In genomic region chr9:102718676-102719075, GRCm38 (mm10) we compare ENCODE assay signal across 8 mouse cellular contexts. TPM values are rescaled to one million over a fixed set of nuclear protein-coding genes. Genes with fewer than 3 reads are reported as not detected.
A peak's percentile ranks its signal among the peaks of the same experiment; 100 is the strongest.
DNase-seq lines count a peak whose midpoint lies in the region; ATAC-seq and TF ChIP-seq lines count a peak whose summit lies in the region.

No protein-coding gene starts in this region.

- H3K36me3 ChIP-seq in erythroblast, embryonic 14.5 days (ENCODE audit: control insufficient read depth), result peaks cover 2% of the 10 kb centered on the region; the same call in 1 of the 2 replicates
- H3K36me3 ChIP-seq in ES-Bruce4 (ENCODE audit: control insufficient read depth, insufficient read depth, low read length, poor library complexity, severe bottlenecking), result peaks cover 34% of the 10 kb centered on the region
- H3K36me3 ChIP-seq in forebrain, embryonic 14.5 days (ENCODE audit: control insufficient read depth, insufficient read depth, low read length), result peaks cover 38% of the 10 kb centered on the region
- H3K36me3 ChIP-seq in midbrain, embryonic 14.5 days (ENCODE audit: control insufficient read depth, insufficient read depth, low read length), result peaks cover 40% of the 10 kb centered on the region

- TF ChIP-seq EP300 in ES-Bruce4 (IDR thresholded peaks at IDR 0.05; ENCODE audit: insufficient read depth, low read depth, low read length), result no peak

- peak overlapping the region; percentile 94 for H3K4me2 ChIP-seq in forebrain, embryonic 14.5 days (ENCODE audit: low read length)
- H3K4me2 ChIP-seq in midbrain, embryonic 14.5 days (ENCODE audit: low read length), result peak overlapping the region; percentile 70

- no peak for ATAC-seq in erythroblast, adult 5-6 weeks (replicated peaks; ENCODE audit: low FRiP score, poor library complexity, severe bottlenecking)
- ATAC-seq in forebrain, embryonic 14.5 days, result no peak
- ATAC-seq in midbrain, embryonic 14.5 days (ENCODE audit: low FRiP score, low TSS enrichment), result no peak

- under 1% methylated on average over 21 of the region's 21 CpGs for WGBS in forebrain, embryonic 14.5 days
- WGBS in midbrain, embryonic 14.5 days, result under 1% methylated on average over 21 of the region's 21 CpGs

- H3K4me1 ChIP-seq in erythroblast, embryonic 14.5 days (ENCODE audit: control insufficient read depth), result peaks cover 5% of the 10 kb centered on the region; the same call in 1 of the 2 replicates
- H3K4me1 ChIP-seq in ES-Bruce4 (ENCODE audit: control insufficient read depth, insufficient read depth, low read length), result peaks cover 22% of the 10 kb centered on the region
- H3K4me1 ChIP-seq in forebrain, embryonic 14.5 days (ENCODE audit: control insufficient read depth, insufficient read depth, low read length), result peaks cover 57% of the 10 kb centered on the region
- peaks cover 54% of the 10 kb centered on the region for H3K4me1 ChIP-seq in midbrain, embryonic 14.5 days (ENCODE audit: control insufficient read depth, insufficient read depth, low read length)

- H3K9me3 ChIP-seq in erythroblast, embryonic 14.5 days (ENCODE audit: control insufficient read depth, low read length), result peaks cover 2% of the 10 kb centered on the region; the same call in 1 of the 2 replicates
- H3K9me3 ChIP-seq in ES-Bruce4 (replicated peaks; ENCODE audit: control insufficient read depth, insufficient read depth, low read length, poor library complexity, severe bottlenecking), result no peaks in the 10 kb centered on the region
- H3K9me3 ChIP-seq in forebrain, embryonic 14.5 days (replicated peaks; ENCODE audit: control insufficient read depth, low read length), result no peaks in the 10 kb centered on the region
- H3K9me3 ChIP-seq in midbrain, embryonic 14.5 days (ENCODE audit: control insufficient read depth, low read length), result no peaks in the 10 kb centered on the region

- H3K4me3 ChIP-seq in erythroblast, embryonic 14.5 days (replicated peaks), result peak overlapping the region; percentile 60
- H3K4me3 ChIP-seq in ES-Bruce4 (ENCODE audit: low read depth, low read length), result peak overlapping the region; percentile 78
- H3K4me3 ChIP-seq in forebrain, embryonic 14.5 days (ENCODE audit: low read depth, low read length), result peak overlapping the region; percentile 86
- peak overlapping the region; percentile 90 for H3K4me3 ChIP-seq in midbrain, embryonic 14.5 days (replicated peaks; ENCODE audit: low read depth, low read length)

- DNase-seq in forebrain, embryonic 14.5 days (ENCODE audit: low spot score), result peak; percentile 68
- peak; percentile 55 to 63 for DNase-seq in kidney, postnatal 25 days
- peak; percentile 72 for DNase-seq in midbrain, embryonic 14.5 days
- no peak for DNase-seq in spleen, adult 12 weeks (ENCODE audit: low spot score)
- no peak for DNase-seq in ovary, postnatal 10 days (ENCODE audit: low spot score)

- TF ChIP-seq POLR2A in ES-Bruce4 (IDR thresholded peaks at IDR 0.05; ENCODE audit: insufficient read depth, low read length), result no peak

- peak overlapping the region; percentile 76 for H3K27ac ChIP-seq in ES-Bruce4 (ENCODE audit: insufficient read depth, low read length)
- H3K27ac ChIP-seq in forebrain, embryonic 14.5 days (ENCODE audit: low read depth, low read length), result peak overlapping the region; percentile 96
- H3K27ac ChIP-seq in midbrain, embryonic 14.5 days (replicated peaks; ENCODE audit: low read depth, low read length), result peak overlapping the region; percentile 98

- TF ChIP-seq CTCF in ES-Bruce4 (IDR thresholded peaks at IDR 0.05; ENCODE audit: low read depth, low read length), result no peak

- H3K27me3 ChIP-seq in erythroblast, embryonic 14.5 days (ENCODE audit: control insufficient read depth), result peaks cover 65% of the 10 kb centered on the region
- H3K27me3 ChIP-seq in ES-Bruce4 (ENCODE audit: control insufficient read depth, insufficient read depth, low read length, poor library complexity, severe bottlenecking), result no peaks in the 10 kb centered on the region
- no peaks in the 10 kb centered on the region for H3K27me3 ChIP-seq in forebrain, embryonic 14.5 days (replicated peaks; ENCODE audit: control insufficient read depth, insufficient read depth, low read length)
- no peaks in the 10 kb centered on the region for H3K27me3 ChIP-seq in midbrain, embryonic 14.5 days (ENCODE audit: control insufficient read depth, insufficient read depth, low read length)

- peak overlapping the region; percentile 74 for H3K9ac ChIP-seq in ES-Bruce4 (ENCODE audit: low read depth, poor library complexity, severe bottlenecking)
- peak overlapping the region; percentile 97 for H3K9ac ChIP-seq in forebrain, embryonic 14.5 days (ENCODE audit: low read length)
- peak overlapping the region; percentile 99 for H3K9ac ChIP-seq in midbrain, embryonic 14.5 days (replicated peaks; ENCODE audit: low read length)

RNA-seq across cellular contexts. Expression of gene Amotl2, which starts 2.2 kb away (rescaled TPM):
- 0.03 TPM in 2 replicates for polyA plus RNA-seq in erythroblast, embryonic 14.5 days (2012)
- 0.19 and 0.63 TPM in 2 replicates for total RNA-seq in erythroblast, adult 5-6 weeks (2015; ENCODE audit: low replicate concordance)
- total RNA-seq in erythroblast, adult 5-6 weeks (2017; ENCODE audit: low replicate concordance), result 2.5 and 3.7 TPM in 2 replicates
- polyA plus RNA-seq in ES-Bruce4 (2011; ENCODE audit: insufficient read depth, insufficient read length, low read depth, missing spikeins), result 227 and 231 TPM in 2 replicates
- 30.4 and 44.0 TPM in 2 replicates for polyA plus RNA-seq in forebrain, embryonic 14.5 days (2014; fragmentation: Nextera tagmentation; extraction: Ambion mirVana)
- 61.0 and 77.7 TPM in 2 replicates for polyA plus RNA-seq in midbrain, embryonic 14.5 days (2014; fragmentation: Nextera tagmentation; extraction: Ambion mirVana)

Comparison
In these comparisons a context has a peak if more than half of its experiments do, and no peak if none do; other contexts are left out.
1. DNase-seq: peak in forebrain, embryonic 14.5 days (single experiment), kidney, postnatal 25 days (2 of 2) and midbrain, embryonic 14.5 days (single experiment); none in spleen, adult 12 weeks (single experiment) and ovary, postnatal 10 days (single experiment).
2. RNA of gene Amotl2, which starts 2.2 kb away (polyA plus RNA-seq): 227 to 231 TPM in ES-Bruce4, 61.0 to 77.7 TPM in midbrain, embryonic 14.5 days and 30.4 to 44.0 TPM in forebrain, embryonic 14.5 days; 0.03 TPM in erythroblast, embryonic 14.5 days; every median in the first group is over 10 times any median in the second.
3. Peak in every context shown above with its lines, with median percentiles within 50 percentile points of each other: H3K4me3 ChIP-seq, H3K27ac ChIP-seq and H3K9ac ChIP-seq.